Comparison of ENCODE assay signal across 7 mouse cellular contexts in the genomic region with DNA sequence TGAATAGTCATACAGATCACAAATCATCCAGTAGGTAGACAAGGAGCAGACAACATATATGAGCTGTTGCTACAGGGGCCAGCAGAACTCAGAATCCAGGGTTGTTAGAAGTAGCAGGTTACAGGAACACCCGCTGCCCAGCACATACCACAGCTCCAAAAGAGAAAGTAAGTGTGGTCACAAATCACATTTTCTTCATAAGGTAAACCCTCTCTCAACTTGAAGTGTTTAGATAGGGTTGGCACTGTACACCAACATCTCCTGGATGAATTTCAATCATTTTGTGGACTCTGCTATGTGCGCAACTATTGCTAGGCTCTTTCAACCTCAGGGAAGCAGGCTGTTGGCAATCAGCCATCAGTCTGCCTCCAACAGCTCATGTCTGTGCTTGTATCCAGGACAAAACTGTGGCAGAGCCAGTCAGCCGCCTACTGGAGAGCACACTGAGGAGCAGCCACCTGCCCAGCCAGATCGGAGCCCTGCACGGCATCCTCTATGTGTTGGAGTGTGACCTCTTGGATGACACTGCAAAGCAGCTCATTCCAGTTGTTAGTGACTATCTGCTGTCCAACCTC. TPM values are rescaled to one million over a fixed set of nuclear protein-coding genes. Genes with fewer than 3 reads are reported as not detected.
A peak's percentile ranks its signal among the peaks of the same experiment; 100 is the strongest.
DNase-seq lines count a peak whose midpoint lies in the region; ATAC-seq and TF ChIP-seq lines count a peak whose summit lies in the region.

No protein-coding gene starts in this region.

- H3K9me3 ChIP-seq in kidney, embryonic 16.5 days (ENCODE audit: low read length): no peaks in the 10 kb centered on the region
- H3K9me3 ChIP-seq in embryonic facial prominence, embryonic 14.5 days (ENCODE audit: control insufficient read depth, low read length): no peaks in the 10 kb centered on the region

- TF ChIP-seq POLR2A in brain, embryonic 14.5 days (IDR thresholded peaks at IDR 0.05; ENCODE audit: borderline replicate concordance, extremely low read depth, insufficient read depth, insufficient read length, poor library complexity, severe bottlenecking): no peak

- ATAC-seq in kidney, embryonic 16.5 days (ENCODE audit: low FRiP score, low TSS enrichment): no peak
- ATAC-seq in embryonic facial prominence, embryonic 14.5 days (ENCODE audit: low read depth): peak; percentile 81
- no peak for ATAC-seq in granulocyte monocyte progenitor cell, adult 5-6 weeks (replicated peaks; ENCODE audit: poor library complexity, severe bottlenecking)

- DNase-seq in kidney, postnatal 10 days: peak; percentile 50
- DNase-seq in brain, embryonic 14.5 days (ENCODE audit: low read depth): peak; percentile 81
- DNase-seq in embryonic facial prominence, embryonic 14.5 days (ENCODE audit: low spot score): peak; percentile 86
- peak; percentile 61 to 63 for DNase-seq in left cerebral cortex, postnatal 14 days (ENCODE audit: low spot score in 2 of 2)
- DNase-seq in urinary bladder, postnatal 36 days (ENCODE audit: low spot score in 2 of 2): peak; percentile 63 to 72

- no peak overlapping the region for H3K9ac ChIP-seq in kidney, embryonic 16.5 days (replicated peaks; ENCODE audit: low read length)
- H3K9ac ChIP-seq in embryonic facial prominence, embryonic 14.5 days (ENCODE audit: low read depth, low read length): no peak overlapping the region

- no peaks in the 10 kb centered on the region for H3K27me3 ChIP-seq in kidney, embryonic 16.5 days (ENCODE audit: insufficient read depth, low read length)
- no peaks in the 10 kb centered on the region for H3K27me3 ChIP-seq in embryonic facial prominence, embryonic 14.5 days (replicated peaks; ENCODE audit: control insufficient read depth, insufficient read depth, low read length)

- peaks cover 77% of the 10 kb centered on the region for H3K36me3 ChIP-seq in kidney, embryonic 16.5 days (ENCODE audit: insufficient read depth, low read length)
- H3K36me3 ChIP-seq in embryonic facial prominence, embryonic 14.5 days (ENCODE audit: control insufficient read depth, insufficient read depth, low read length): peaks cover 88% of the 10 kb centered on the region

- peak; percentile 8; the same call in 1 of the 2 replicates for TF ChIP-seq CTCF in brain, embryonic 14.5 days (IDR thresholded peaks at IDR 0.05; ENCODE audit: borderline replicate concordance, extremely low read depth, insufficient read depth, insufficient read length)

- WGBS in kidney, embryonic 16.5 days: 87% methylated on average over 5 of the region's 5 CpGs
- WGBS in embryonic facial prominence, embryonic 14.5 days: 67% methylated on average over 5 of the region's 5 CpGs

- no peak overlapping the region for H3K27ac ChIP-seq in kidney, embryonic 16.5 days (ENCODE audit: low read length)
- no peak overlapping the region for H3K27ac ChIP-seq in embryonic facial prominence, embryonic 14.5 days (replicated peaks; ENCODE audit: low read depth, low read length)

- intact Hi-C loops in left cerebral cortex, postnatal 14 days (cut with DNase I): no loop called here

- H3K4me2 ChIP-seq in kidney, embryonic 16.5 days (replicated peaks; ENCODE audit: low read depth, low read length): no peak overlapping the region
- H3K4me2 ChIP-seq in embryonic facial prominence, embryonic 14.5 days (ENCODE audit: low read depth, low read length): no peak overlapping the region

- H3K4me3 ChIP-seq in kidney, embryonic 16.5 days (ENCODE audit: low read length): no peak overlapping the region
- H3K4me3 ChIP-seq in embryonic facial prominence, embryonic 14.5 days (ENCODE audit: low read depth, low read length): no peak overlapping the region

- H3K4me1 ChIP-seq in kidney, embryonic 16.5 days (ENCODE audit: insufficient read depth, low read length): no peaks in the 10 kb centered on the region
- no peaks in the 10 kb centered on the region for H3K4me1 ChIP-seq in embryonic facial prominence, embryonic 14.5 days (ENCODE audit: control insufficient read depth, insufficient read depth, low read length)

RNA-seq across cellular contexts. Expression of gene Msantd1, which starts 4.9 kb away (rescaled TPM):
- polyA plus RNA-seq in kidney, embryonic 16.5 days (2015; fragmentation: Nextera tagmentation; extraction: Ambion mirVana): 0.27 and 0.95 TPM in 2 replicates
- 8.2 and 9.0 TPM in 2 replicates for polyA plus RNA-seq in brain, embryonic 14.5 days (2012; rRNA removed)
- 0.60 and 1.3 TPM in 2 replicates for polyA plus RNA-seq in embryonic facial prominence, embryonic 14.5 days (2014; fragmentation: Nextera tagmentation; extraction: Ambion mirVana)
- 10 to 100 TPM; 10.1 to 10.3 TPM for total RNA-seq in left cerebral cortex, postnatal 14 days (2021)
- 0.96 and 1.6 TPM in 2 replicates for total RNA-seq in granulocyte monocyte progenitor cell, adult 5-6 weeks (2014; fragmentation: Nextera tagmentation)
- total RNA-seq in granulocyte monocyte progenitor cell, adult 5-6 weeks (2017): 0.30 TPM in 1 of 2 replicates, not detected in the other

RNA-seq across cellular contexts. Expression of gene Rgs12, which starts 46.3 kb away (rescaled TPM):
- 32.4 and 34.7 TPM in 2 replicates for polyA plus RNA-seq in kidney, embryonic 16.5 days (2015; fragmentation: Nextera tagmentation; extraction: Ambion mirVana)
- polyA plus RNA-seq in brain, embryonic 14.5 days (2012; rRNA removed): 58.7 and 60.9 TPM in 2 replicates
- 30.0 and 30.2 TPM in 2 replicates for polyA plus RNA-seq in embryonic facial prominence, embryonic 14.5 days (2014; fragmentation: Nextera tagmentation; extraction: Ambion mirVana)
- total RNA-seq in left cerebral cortex, postnatal 14 days (2021): 10 to 100 TPM; 56.0 to 65.8 TPM
- 19.6 and 20.9 TPM in 2 replicates for total RNA-seq in granulocyte monocyte progenitor cell, adult 5-6 weeks (2014; fragmentation: Nextera tagmentation)
- 11.9 and 16.0 TPM in 2 replicates for total RNA-seq in granulocyte monocyte progenitor cell, adult 5-6 weeks (2017)
